Mouse (Mus musculus) stomach, postnatal 0 days (tissue): ENCODE results near the gene Shroom2. TPM values are rescaled to one million over a fixed set of nuclear protein-coding genes. Genes with fewer than 3 reads are reported as not detected.
A peak's percentile ranks its signal among the peaks of the same experiment; 100 is the strongest.

ENCODE experiments used
- ATAC-seq: fragments of 200-750 bp; cut with Nextera tagmentation; 2 replicates; pipeline ENCODE4 v1.8.0; 2017; ENCODE audit not compliant: low FRiP score, low TSS enrichment
- DNase-seq: peaks from one replicate; pipeline ENCODE4 v3.0.0-alpha.2; 2016; ENCODE audit warnings: low spot score
- H3K27ac ChIP-seq: fragments of 300-500 bp; sonication (generic); replicated peaks from 2 replicates; pipeline ENCODE4 v1.5.1; 2014; ENCODE audit warnings: mild to moderate bottlenecking, control low read depth
- H3K27me3 ChIP-seq: fragments of 300-500 bp; sonication (generic); 2 replicates; pipeline ENCODE4 v1.6.1; 2014; ENCODE audit warnings: low read length; ENCODE audit not compliant: control insufficient read depth, insufficient read depth
- H3K36me3 ChIP-seq: fragments of 300-500 bp; sonication (generic); 2 replicates; pipeline ENCODE4 v1.6.1; 2014; ENCODE audit warnings: low read length, mixed read lengths; ENCODE audit not compliant: control insufficient read depth, insufficient read depth
- H3K4me1 ChIP-seq: fragments of 300-500 bp; sonication (generic); replicated peaks from 2 replicates; pipeline ENCODE4 v1.6.1; 2014; ENCODE audit warnings: antibody characterized with exemption; ENCODE audit not compliant: control insufficient read depth, insufficient read depth
- H3K4me2 ChIP-seq: fragments of 300-500 bp; sonication (generic); replicated peaks from 2 replicates; pipeline ENCODE4 v1.6.1; 2014; ENCODE audit warnings: low read depth, mild to moderate bottlenecking, control low read depth, moderate library complexity
- H3K4me3 ChIP-seq: fragments of 300-500 bp; sonication (generic); 2 replicates; pipeline ENCODE4 v1.5.1; 2014; ENCODE audit warnings: low read depth, low read length, control low read depth
- H3K9ac ChIP-seq: fragments of 300-500 bp; sonication (generic); 2 replicates; pipeline ENCODE4 v1.6.1; 2014; ENCODE audit warnings: mild to moderate bottlenecking, low read length, control low read depth, mixed read lengths
- H3K9me3 ChIP-seq: fragments of 300-500 bp; sonication (generic); 2 replicates; pipeline ENCODE4 v1.6.1; 2016; ENCODE audit warnings: low read length; ENCODE audit not compliant: control insufficient read depth
- CTCF ChIP-seq: IDR thresholded peaks from 2 replicates; pipeline ENCODE4 v1.5.1; 2016; ENCODE audit warnings: antibody characterized with exemption, low read depth, mild to moderate bottlenecking, moderate library complexity
- EP300 ChIP-seq: optimal IDR thresholded peaks from 2 replicates; pipeline ENCODE3; 2016; ENCODE audit warnings: antibody characterized with exemption
- WGBS: fragments of 180-500 bp; shearing (Covaris S2); extraction: QIAGEN DNeasy Blood & Tissue Kit; methylation state at CpG from one replicate; pipeline ENCODE4 v1.1.7; 2014; 5-methylcytosine and 5-hydroxymethylcytosine counted together
- polyA plus RNA-seq: library from polyadenylated mRNA; unstranded; fragments of >200 nt; fragmentation: Nextera tagmentation; extraction: Ambion mirVana; gene quantifications from 2 replicates; pipeline ENCODE4 v1.2.1, GENCODE M21; 2015

Shroom2 gene
- polyA plus RNA-seq, 1 experiment from 2014 or later = 2.1 TPM

- H3K27ac ChIP-seq = no peak overlapping the region
- no peaks in the 10 kb centered on the region for H3K4me1 ChIP-seq
- ATAC-seq = no peak
- no peak for TF ChIP-seq CTCF
- no peak for TF ChIP-seq EP300
- H3K9me3 ChIP-seq = no peaks in the 10 kb centered on the region
- no peaks in the 10 kb centered on the region for H3K36me3 ChIP-seq
- H3K27me3 ChIP-seq = no peaks in the 10 kb centered on the region
- H3K4me3 ChIP-seq = no peak overlapping the region
- H3K4me2 ChIP-seq = no peak overlapping the region
- H3K9ac ChIP-seq = no peak overlapping the region
- WGBS = 36% methylated on average over 2 of the region's 2 CpGs
- no peak for DNase-seq
Measured at GRCm38 (mm10) chrX:152690788-152691291, 78.4 kb downstream of the Shroom2 start.

GRCm38 (mm10) chrX:152679190-152679814, 90.0 kb downstream of the Shroom2 start:
- 61% methylated on average over 2 of the region's 2 CpGs for WGBS
- no peak overlapping the region for H3K9ac ChIP-seq
- no peak overlapping the region for H3K27ac ChIP-seq
- H3K27me3 ChIP-seq = no peaks in the 10 kb centered on the region
- ATAC-seq (no peak), DNase-seq (no peak)
- no peak overlapping the region for H3K4me3 ChIP-seq
- no peaks in the 10 kb centered on the region for H3K4me1 ChIP-seq
- no peaks in the 10 kb centered on the region for H3K36me3 ChIP-seq
- no peak for TF ChIP-seq CTCF
- TF ChIP-seq EP300 = no peak
- no peaks in the 10 kb centered on the region for H3K9me3 ChIP-seq
- no peak overlapping the region for H3K4me2 ChIP-seq

GRCm38 (mm10) chrX:152676357-152676756, 92.9 kb downstream of the Shroom2 start:
- WGBS = 59% methylated on average over 3 of the region's 3 CpGs
- H3K27ac ChIP-seq = no peak overlapping the region

GRCm38 (mm10) chrX:152673431-152673830, 95.8 kb downstream of the Shroom2 start:
- Histone ChIP-seq H3K4me1 (no peaks in the 10 kb centered on the region), H3K4me3 (no peak overlapping the region), H3K9me3 (no peaks in the 10 kb centered on the region), H3K27ac (no peak overlapping the region), H3K4me2 (no peak overlapping the region), H3K9ac (no peak overlapping the region), H3K36me3 (no peaks in the 10 kb centered on the region), H3K27me3 (no peaks in the 10 kb centered on the region)
- 84% methylated on average over 3 of the region's 3 CpGs for whole genome bisulfite sequencing
- DNase-seq (no peak), ATAC-seq (no peak)
- TF ChIP-seq CTCF (no peak), EP300 (no peak)

More at GRCm38 (mm10) chrX:152676357-152676756, 92.9 kb downstream of the Shroom2 start:
- Histone ChIP-seq H3K36me3 (no peaks in the 10 kb centered on the region), H3K9me3 (no peaks in the 10 kb centered on the region), H3K4me1 (no peaks in the 10 kb centered on the region), H3K4me2 (no peak overlapping the region), H3K27me3 (no peaks in the 10 kb centered on the region), H3K9ac (no peak overlapping the region), H3K4me3 (no peak overlapping the region)
- peak; percentile 63 for TF ChIP-seq CTCF
- no peak for TF ChIP-seq EP300
- ATAC-seq (no peak), DNase-seq (no peak)

- no peak overlapping the region for H3K4me3 ChIP-seq
- H3K4me1 ChIP-seq = no peaks in the 10 kb centered on the region
- no peaks in the 10 kb centered on the region for H3K27me3 ChIP-seq
- TF ChIP-seq EP300 (no peak), CTCF (no peak)
- no peak overlapping the region for H3K4me2 ChIP-seq
- no peak overlapping the region for H3K9ac ChIP-seq
- H3K9me3 ChIP-seq = no peaks in the 10 kb centered on the region
- 56% methylated on average over 4 of the region's 4 CpGs for WGBS
- H3K27ac ChIP-seq = no peak overlapping the region
- no peaks in the 10 kb centered on the region for H3K36me3 ChIP-seq
- no peak for DNase-seq
- ATAC-seq = no peak
Measured at GRCm38 (mm10) chrX:152657363-152658036, 111.8 kb downstream of the Shroom2 start.

GRCm38 (mm10) chrX:152656609-152656939, 112.7 kb downstream of the Shroom2 start:
- no peak overlapping the region for H3K4me3 ChIP-seq
- ATAC-seq (no peak), DNase-seq (no peak)
- H3K4me1 ChIP-seq = no peaks in the 10 kb centered on the region
- no peak overlapping the region for H3K4me2 ChIP-seq
- H3K9ac ChIP-seq = no peak overlapping the region
- H3K27me3 ChIP-seq = no peaks in the 10 kb centered on the region
- H3K27ac ChIP-seq = no peak overlapping the region
- no peaks in the 10 kb centered on the region for H3K9me3 ChIP-seq
- H3K36me3 ChIP-seq = no peaks in the 10 kb centered on the region
- 80% methylated on average over 2 of the region's 2 CpGs for WGBS
- TF ChIP-seq CTCF (no peak), EP300 (no peak)
